Mouse (Mus musculus) heart, adult 2 months (tissue): ENCODE results near the gene Proser1.

ENCODE experiments used
- CTCF ChIP-seq: fragments of 200-600 bp; IDR thresholded peaks from 2 replicates; pipeline ENCODE4 v1.8.1; 2022; ENCODE audit warnings: antibody characterized with exemption, mild to moderate bottlenecking, moderate library complexity
- POLR2A ChIP-seq: fragments of 200-500 bp; IDR thresholded peaks from 2 replicates; pipeline ENCODE4 v1.6.1; 2011; ENCODE audit warnings: mild to moderate bottlenecking, low read depth, low read length, control low read depth; ENCODE audit not compliant: insufficient read depth

- no peak for TF ChIP-seq POLR2A
- peak; percentile 69 for TF ChIP-seq CTCF
Observed at GRCm38 (mm10) chr3:53475889-53476288, 12.4 kb downstream of the Proser1 start.
